Mouse (Mus musculus): ENCODE results near the gene Chdh. TPM values are rescaled to one million over a fixed set of nuclear protein-coding genes. Genes with fewer than 3 reads are reported as not detected.

Chdh gene
- 2.5 TPM in 2 replicates for polyA plus RNA-seq (2012; rRNA removed)

DNA sequence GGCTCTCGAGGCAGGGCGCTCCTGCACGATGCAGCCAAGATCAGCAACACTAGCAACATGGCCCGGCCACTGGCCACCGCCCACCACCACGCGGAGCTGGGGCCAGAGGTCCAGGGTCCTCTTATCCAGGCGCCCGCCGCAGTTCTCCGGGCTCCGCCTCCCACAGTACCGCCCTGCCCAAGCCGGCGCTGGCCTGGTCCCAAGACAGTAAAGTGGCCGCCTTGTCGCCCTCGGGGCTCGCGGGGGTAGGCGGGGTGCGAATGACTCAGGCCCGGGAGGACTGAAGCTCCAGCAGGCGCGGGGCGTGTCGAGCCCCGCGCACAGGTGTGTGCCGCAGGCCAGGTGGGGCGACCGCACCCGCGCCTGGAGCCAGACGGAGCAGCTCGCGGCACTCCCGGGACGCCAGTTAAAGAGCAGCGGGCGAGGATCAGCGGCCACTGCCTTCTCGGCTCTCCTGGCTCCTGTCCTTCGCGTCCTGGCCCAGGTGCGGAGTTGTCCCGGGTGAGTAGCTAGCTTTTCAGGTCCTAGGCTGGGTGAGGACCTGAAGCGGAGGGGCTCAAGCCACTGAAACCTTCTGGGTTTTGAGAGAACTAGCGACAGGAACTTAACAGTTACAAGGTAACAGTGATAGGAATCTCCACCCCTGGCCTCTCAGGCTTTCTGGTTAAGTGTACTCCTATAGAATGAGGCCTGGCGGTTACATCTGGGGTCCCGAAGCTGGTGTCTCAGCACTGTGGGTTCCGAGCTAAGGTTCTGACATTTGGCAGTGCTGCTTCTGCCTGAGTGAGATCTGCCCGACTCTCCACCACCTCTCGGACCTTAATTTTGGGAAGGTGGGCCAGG is at the start of gene Chdh, which contains the start of gene Il17rb:
Chdh (plus strand) TSS at position 291 of the 843 bp plus-strand sequence.
Il17rb (minus strand) TSS at position 164 of the 843 bp plus-strand sequence.
- no peak for TF ChIP-seq POLR2A (IDR thresholded peaks at IDR 0.05; ENCODE audit: low read depth, low read length)
- no peak for TF ChIP-seq CTCF (IDR thresholded peaks at IDR 0.05; ENCODE audit: extremely low read depth, insufficient read depth, insufficient read length, insufficient replicate concordance)

DNA sequence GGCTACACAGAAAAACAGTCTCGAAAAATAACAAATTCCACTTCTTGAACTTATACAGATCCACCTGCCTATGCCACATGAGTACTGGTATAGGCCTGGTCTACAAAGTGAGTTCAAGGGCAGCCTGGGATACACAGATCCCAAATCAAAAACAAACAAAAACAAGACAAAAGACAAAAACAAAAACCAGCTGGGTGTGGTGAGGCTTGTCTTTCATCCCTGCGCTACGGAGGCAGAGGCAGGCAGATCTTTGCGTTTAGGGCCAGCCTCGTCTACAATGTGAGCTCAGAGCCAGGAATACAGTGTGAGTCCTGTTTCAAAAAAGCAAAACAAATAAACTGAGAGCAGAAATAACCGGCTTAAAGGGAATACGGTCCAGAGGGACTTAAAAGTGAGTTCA is 41.2 kb upstream of the Chdh start:
- WGBS, result 67% methylated on average over 7 of the region's 7 CpGs
- no peak for TF ChIP-seq POLR2A (IDR thresholded peaks at IDR 0.05; ENCODE audit: low read depth, low read length)
- Histone ChIP-seq H3K4me3 (ENCODE audit: extremely low read depth, insufficient read depth, insufficient read length) (peak overlapping the region; percentile 65), H3K27me3 (ENCODE audit: control insufficient read depth, insufficient read depth, low read length) (no peaks in the 10 kb centered on the region), H3K36me3 (ENCODE audit: control insufficient read depth, insufficient read depth, low read length) (peaks cover 7% of the 10 kb centered on the region), H3K27ac (ENCODE audit: insufficient read depth, low read length) (peak overlapping the region; percentile 77), H3K4me1 (ENCODE audit: control insufficient read depth, insufficient read depth, insufficient read length) (no peaks in the 10 kb centered on the region; the same call in 1 of the 2 replicates)
- DNase-seq (ENCODE audit: low read depth in 1 of 2, low spot score in 2 of 2), result no peak

More for the DNA sequence above, at the start of gene Chdh, which contains the start of gene Il17rb:
- peaks cover 6% of the 10 kb centered on the region; the same call in 1 of the 2 replicates for H3K4me1 ChIP-seq (ENCODE audit: control insufficient read depth, insufficient read depth, insufficient read length)
- H3K4me3 ChIP-seq (ENCODE audit: extremely low read depth, insufficient read depth, insufficient read length), result peak within 1 kb of the TSS; percentile 40; the same call in 1 of the 2 replicates
- no peak within 1 kb of the TSS for H3K27ac ChIP-seq (ENCODE audit: insufficient read depth, low read length)
- 10% methylated on average over 54 of the region's 54 CpGs for WGBS
- DNase-seq (ENCODE audit: low read depth in 1 of 2, low spot score in 2 of 2), result no peak
- H3K36me3 ChIP-seq (ENCODE audit: control insufficient read depth, insufficient read depth, low read length), result no peaks in the 10 kb centered on the region
- H3K27me3 ChIP-seq (ENCODE audit: control insufficient read depth, insufficient read depth, low read length), result peaks cover 7% of the 10 kb centered on the region; the same call in 1 of the 2 replicates

DNA sequence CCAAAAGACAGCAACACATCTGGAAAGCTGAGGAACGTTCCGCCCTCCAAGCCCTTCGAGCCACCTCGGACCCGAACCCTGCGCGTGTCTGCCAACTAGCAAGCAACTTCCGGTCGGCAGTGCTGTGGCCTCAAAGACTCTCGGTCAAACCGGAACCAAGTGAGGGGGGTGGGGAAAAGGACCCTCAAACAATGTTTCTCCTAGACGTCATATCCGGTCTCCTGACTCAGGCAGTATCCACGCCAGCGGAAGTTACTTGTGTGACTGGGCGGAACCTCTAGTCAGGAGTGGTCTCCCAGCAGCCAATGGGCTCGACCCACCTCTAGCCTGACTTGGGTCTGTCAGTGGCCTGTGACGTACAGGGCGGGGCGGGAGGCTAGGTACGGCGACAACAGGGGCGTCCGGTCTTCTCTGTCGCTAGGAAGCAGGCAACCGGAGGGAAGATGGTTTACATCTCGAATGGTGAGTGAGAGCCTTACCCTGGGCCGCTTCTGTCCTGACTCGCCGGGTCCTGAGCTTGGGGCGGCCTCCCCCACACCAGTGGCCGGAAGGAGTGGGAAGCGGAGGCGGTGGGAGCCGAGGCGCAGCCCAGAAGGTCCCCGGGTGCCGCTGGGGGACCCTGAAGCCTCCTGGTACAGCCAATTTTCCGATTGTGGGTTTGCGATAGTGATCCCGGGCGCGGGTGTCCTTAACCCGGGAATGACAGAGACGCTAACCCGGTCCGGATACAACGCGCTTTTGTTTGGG is 40.6 kb upstream of the Chdh start, which contains the start of gene Selenok:
Selenok (plus strand) TSS at position 234 of the 747 bp plus-strand sequence.
- no peaks in the 10 kb centered on the region for H3K27me3 ChIP-seq (ENCODE audit: control insufficient read depth, insufficient read depth, low read length)
- TF ChIP-seq POLR2A (IDR thresholded peaks at IDR 0.05; ENCODE audit: low read depth, low read length) (peak; percentile 42), CTCF (IDR thresholded peaks at IDR 0.05; ENCODE audit: extremely low read depth, insufficient read depth, insufficient read length, insufficient replicate concordance) (no peak)
- under 1% methylated on average over 49 of the region's 49 CpGs for WGBS
- H3K27ac ChIP-seq (ENCODE audit: insufficient read depth, low read length), result peak within 1 kb of the TSS; percentile 84
- peaks cover 9% of the 10 kb centered on the region for H3K36me3 ChIP-seq (ENCODE audit: control insufficient read depth, insufficient read depth, low read length)
- H3K4me1 ChIP-seq (ENCODE audit: control insufficient read depth, insufficient read depth, insufficient read length), result no peaks in the 10 kb centered on the region; the same call in 1 of the 2 replicates
- peak; percentile 92 to 98 for DNase-seq (ENCODE audit: low read depth in 1 of 2, low spot score in 2 of 2)
- peak within 1 kb of the TSS; percentile 80 for H3K4me3 ChIP-seq (ENCODE audit: extremely low read depth, insufficient read depth, insufficient read length)

DNA sequence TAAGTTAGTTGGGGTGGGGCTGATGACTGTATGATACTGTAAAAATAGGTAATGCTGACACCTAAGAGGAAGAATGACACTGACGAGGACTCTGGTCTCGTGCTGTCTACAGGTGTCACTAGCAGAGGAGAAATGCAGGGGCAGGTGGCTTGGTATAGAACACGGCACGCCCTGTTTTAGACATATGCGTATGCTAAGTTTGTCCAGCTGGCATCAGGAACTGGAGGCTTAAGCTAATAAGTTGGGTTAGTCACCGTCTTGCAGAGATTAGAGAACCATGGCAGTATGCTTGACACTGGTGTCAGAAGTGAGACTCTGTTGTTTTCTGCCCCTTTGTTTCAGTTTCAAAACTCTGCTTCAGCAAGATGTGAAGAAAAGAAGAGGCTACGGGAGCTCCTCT is 37.4 kb upstream of the Chdh start:
- no peaks in the 10 kb centered on the region; the same call in 1 of the 2 replicates for H3K4me1 ChIP-seq (ENCODE audit: control insufficient read depth, insufficient read depth, insufficient read length)
- no peaks in the 10 kb centered on the region for H3K27me3 ChIP-seq (ENCODE audit: control insufficient read depth, insufficient read depth, low read length)
- no peak overlapping the region for H3K4me3 ChIP-seq (ENCODE audit: extremely low read depth, insufficient read depth, insufficient read length)
- no peak for DNase-seq (ENCODE audit: low read depth in 1 of 2, low spot score in 2 of 2)
- peaks cover 18% of the 10 kb centered on the region for H3K36me3 ChIP-seq (ENCODE audit: control insufficient read depth, insufficient read depth, low read length)
- 91% methylated on average over 7 of the region's 7 CpGs for WGBS
- no peak overlapping the region for H3K27ac ChIP-seq (ENCODE audit: insufficient read depth, low read length)
- TF ChIP-seq CTCF (IDR thresholded peaks at IDR 0.05; ENCODE audit: extremely low read depth, insufficient read depth, insufficient read length, insufficient replicate concordance) (no peak), POLR2A (IDR thresholded peaks at IDR 0.05; ENCODE audit: low read depth, low read length) (no peak)

DNA sequence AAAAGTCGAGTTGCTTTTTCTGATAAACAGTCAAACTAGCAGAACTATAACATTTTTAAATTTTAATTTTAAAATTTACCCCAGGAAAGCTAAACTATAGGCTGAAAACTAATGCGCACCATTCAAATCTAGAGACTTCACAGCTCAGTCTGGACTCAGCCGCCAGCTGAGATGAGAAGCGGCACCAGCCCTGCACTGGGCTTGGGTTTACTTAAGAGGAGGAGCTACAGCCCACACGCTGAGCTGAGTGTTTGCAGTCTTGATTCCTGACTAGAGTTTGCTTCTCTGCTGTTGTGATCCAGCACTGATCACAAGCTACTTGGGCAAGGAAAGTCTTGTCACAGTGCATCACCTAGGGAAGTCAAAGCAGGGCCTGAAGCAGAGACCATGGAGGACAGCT is 36.8 kb upstream of the Chdh start:
- TF ChIP-seq POLR2A (IDR thresholded peaks at IDR 0.05; ENCODE audit: low read depth, low read length) (no peak), CTCF (IDR thresholded peaks at IDR 0.05; ENCODE audit: extremely low read depth, insufficient read depth, insufficient read length, insufficient replicate concordance) (no peak)
- H3K4me1 ChIP-seq (ENCODE audit: control insufficient read depth, insufficient read depth, insufficient read length), result no peaks in the 10 kb centered on the region; the same call in 1 of the 2 replicates
- peaks cover 18% of the 10 kb centered on the region for H3K36me3 ChIP-seq (ENCODE audit: control insufficient read depth, insufficient read depth, low read length)
- H3K27me3 ChIP-seq (ENCODE audit: control insufficient read depth, insufficient read depth, low read length), result no peaks in the 10 kb centered on the region
- WGBS, result 94% methylated on average over 5 of the region's 5 CpGs
- no peak overlapping the region for H3K27ac ChIP-seq (ENCODE audit: insufficient read depth, low read length)
- no peak for DNase-seq (ENCODE audit: low read depth in 1 of 2, low spot score in 2 of 2)
- no peak overlapping the region for H3K4me3 ChIP-seq (ENCODE audit: extremely low read depth, insufficient read depth, insufficient read length)

DNA sequence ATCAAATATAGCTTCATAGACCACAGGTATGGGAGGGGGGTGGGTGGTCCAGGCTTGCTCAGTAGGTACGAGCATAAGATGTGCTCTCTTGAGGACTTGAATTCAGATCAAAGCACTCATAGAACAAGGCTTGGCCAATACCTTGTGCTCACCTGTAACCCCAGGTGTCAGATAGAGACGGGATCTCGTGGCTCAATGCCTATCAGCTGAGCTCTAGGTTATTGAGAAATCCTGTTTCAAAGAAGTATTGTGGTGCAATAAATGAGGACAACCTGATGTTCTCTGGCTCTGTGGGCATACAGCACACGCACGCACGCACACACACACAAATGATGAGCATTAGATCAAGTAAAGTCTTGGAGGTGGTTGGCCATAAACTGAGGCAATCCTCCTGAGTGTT is 31.9 kb upstream of the Chdh start:
- H3K27ac ChIP-seq (ENCODE audit: insufficient read depth, low read length), result no peak overlapping the region
- 95% methylated on average over 6 of the region's 6 CpGs for WGBS
- DNase-seq (ENCODE audit: low read depth in 1 of 2, low spot score in 2 of 2), result no peak
- peaks cover 16% of the 10 kb centered on the region for H3K36me3 ChIP-seq (ENCODE audit: control insufficient read depth, insufficient read depth, low read length)
- no peaks in the 10 kb centered on the region for H3K27me3 ChIP-seq (ENCODE audit: control insufficient read depth, insufficient read depth, low read length)
- H3K4me3 ChIP-seq (ENCODE audit: extremely low read depth, insufficient read depth, insufficient read length), result no peak overlapping the region
- TF ChIP-seq CTCF (IDR thresholded peaks at IDR 0.05; ENCODE audit: extremely low read depth, insufficient read depth, insufficient read length, insufficient replicate concordance) (no peak), POLR2A (IDR thresholded peaks at IDR 0.05; ENCODE audit: low read depth, low read length) (no peak)
- H3K4me1 ChIP-seq (ENCODE audit: control insufficient read depth, insufficient read depth, insufficient read length), result peaks cover 3% of the 10 kb centered on the region; the same call in 1 of the 2 replicates
